Mouse (Mus musculus): ENCODE measurements around the gene Tmem100. TPM values are rescaled to one million over a fixed set of nuclear protein-coding genes. Genes with fewer than 3 reads are reported as not detected.

The Tmem100 gene
- polyA plus RNA-seq, 1 experiment from 2014 or later: 1.2 TPM

- Histone ChIP-seq H3K4me1 (ENCODE audit: insufficient read depth) (no peaks in the 10 kb centered on the region), H3K9ac (replicated peaks) (no peak overlapping the region), H3K36me3 (replicated peaks; ENCODE audit: insufficient read depth, low read length) (no peaks in the 10 kb centered on the region), H3K27ac (ENCODE audit: low read depth) (no peak overlapping the region), H3K4me2 (ENCODE audit: low read depth, low read length) (no peak overlapping the region), H3K4me3 (ENCODE audit: low read depth, low read length) (no peak overlapping the region), H3K27me3 (ENCODE audit: insufficient read depth, low read length) (no peaks in the 10 kb centered on the region), H3K9me3 (ENCODE audit: low read length) (peaks cover 4% of the 10 kb centered on the region)
- no peak for DNase-seq
- TF ChIP-seq CTCF (IDR thresholded peaks at IDR 0.05; ENCODE audit: low read depth) (no peak), EP300 (IDR thresholded peaks at IDR 0.05; ENCODE audit: low read depth) (no peak)
- ATAC-seq: no peak
- WGBS (ENCODE audit: insufficient replicate concordance): 64% methylated on average over 2 of the region's 2 CpGs
Observed at GRCm38 (mm10) chr11:90057070-90057469, 26.9 kb downstream of the Tmem100 start.

GRCm38 (mm10) chr11:90059241-90059640 lies 29.1 kb downstream of the Tmem100 start:
- no peak for TF ChIP-seq EP300 (IDR thresholded peaks at IDR 0.05; ENCODE audit: low read depth)
- no peak for TF ChIP-seq CTCF (IDR thresholded peaks at IDR 0.05; ENCODE audit: low read depth)
- H3K4me3 ChIP-seq (ENCODE audit: low read depth, low read length): no peak overlapping the region
- no peaks in the 10 kb centered on the region for H3K36me3 ChIP-seq (replicated peaks; ENCODE audit: insufficient read depth, low read length)
- no peaks in the 10 kb centered on the region for H3K27me3 ChIP-seq (ENCODE audit: insufficient read depth, low read length)
- H3K9me3 ChIP-seq (ENCODE audit: low read length): peaks cover 4% of the 10 kb centered on the region
- ATAC-seq: no peak
- no peak for DNase-seq
- no peaks in the 10 kb centered on the region for H3K4me1 ChIP-seq (ENCODE audit: insufficient read depth)
- H3K4me2 ChIP-seq (ENCODE audit: low read depth, low read length): no peak overlapping the region
- H3K27ac ChIP-seq (ENCODE audit: low read depth): no peak overlapping the region
- no peak overlapping the region for H3K9ac ChIP-seq (replicated peaks)

GRCm38 (mm10) chr11:90062657-90063056 lies 32.5 kb downstream of the Tmem100 start:
- H3K4me3 ChIP-seq (ENCODE audit: low read depth, low read length): no peak overlapping the region
- no peaks in the 10 kb centered on the region for H3K27me3 ChIP-seq (ENCODE audit: insufficient read depth, low read length)
- H3K4me2 ChIP-seq (ENCODE audit: low read depth, low read length): no peak overlapping the region
- no peaks in the 10 kb centered on the region for H3K4me1 ChIP-seq (ENCODE audit: insufficient read depth)
- ATAC-seq (no peak), DNase-seq (no peak)
- WGBS (ENCODE audit: insufficient replicate concordance): 63% methylated on average over 3 of the region's 3 CpGs
- peaks cover 4% of the 10 kb centered on the region for H3K9me3 ChIP-seq (ENCODE audit: low read length)
- H3K36me3 ChIP-seq (replicated peaks; ENCODE audit: insufficient read depth, low read length): no peaks in the 10 kb centered on the region
- TF ChIP-seq EP300 (IDR thresholded peaks at IDR 0.05; ENCODE audit: low read depth) (no peak), CTCF (IDR thresholded peaks at IDR 0.05; ENCODE audit: low read depth) (no peak)
- H3K9ac ChIP-seq (replicated peaks): no peak overlapping the region
- no peak overlapping the region for H3K27ac ChIP-seq (ENCODE audit: low read depth)

GRCm38 (mm10) chr11:90066405-90067250 lies 36.5 kb downstream of the Tmem100 start:
- no peak overlapping the region for H3K27ac ChIP-seq (ENCODE audit: low read depth)
- no peak for TF ChIP-seq EP300 (IDR thresholded peaks at IDR 0.05; ENCODE audit: low read depth)
- no peak for TF ChIP-seq CTCF (IDR thresholded peaks at IDR 0.05; ENCODE audit: low read depth)
- H3K27me3 ChIP-seq (ENCODE audit: insufficient read depth, low read length): no peaks in the 10 kb centered on the region
- WGBS (ENCODE audit: insufficient replicate concordance): 87% methylated on average over 23 of the region's 23 CpGs
- no peaks in the 10 kb centered on the region for H3K4me1 ChIP-seq (ENCODE audit: insufficient read depth)
- no peaks in the 10 kb centered on the region for H3K9me3 ChIP-seq (ENCODE audit: low read length)
- ATAC-seq (no peak), DNase-seq (no peak)
- H3K9ac ChIP-seq (replicated peaks): no peak overlapping the region
- no peak overlapping the region for H3K4me2 ChIP-seq (ENCODE audit: low read depth, low read length)
- no peaks in the 10 kb centered on the region for H3K36me3 ChIP-seq (replicated peaks; ENCODE audit: insufficient read depth, low read length)
- no peak overlapping the region for H3K4me3 ChIP-seq (ENCODE audit: low read depth, low read length)

GRCm38 (mm10) chr11:90071747-90072146 lies 41.6 kb downstream of the Tmem100 start:
- Histone ChIP-seq H3K36me3 (replicated peaks; ENCODE audit: insufficient read depth, low read length) (no peaks in the 10 kb centered on the region), H3K4me3 (ENCODE audit: low read depth, low read length) (no peak overlapping the region), H3K4me2 (ENCODE audit: low read depth, low read length) (no peak overlapping the region; the same call in 1 of the 2 replicates), H3K27ac (ENCODE audit: low read depth) (no peak overlapping the region), H3K9ac (replicated peaks) (no peak overlapping the region), H3K9me3 (ENCODE audit: low read length) (no peaks in the 10 kb centered on the region), H3K27me3 (ENCODE audit: insufficient read depth, low read length) (no peaks in the 10 kb centered on the region), H3K4me1 (ENCODE audit: insufficient read depth) (no peaks in the 10 kb centered on the region)
- peak; percentile 69 for DNase-seq
- no peak for TF ChIP-seq CTCF (IDR thresholded peaks at IDR 0.05; ENCODE audit: low read depth)
- no peak for TF ChIP-seq EP300 (IDR thresholded peaks at IDR 0.05; ENCODE audit: low read depth)
- ATAC-seq: peak; percentile 85
- 39% methylated on average over 9 of the region's 9 CpGs for WGBS (ENCODE audit: insufficient replicate concordance)

- H3K9ac ChIP-seq (replicated peaks): no peak overlapping the region
- no peak overlapping the region for H3K4me2 ChIP-seq (ENCODE audit: low read depth, low read length)
- H3K4me3 ChIP-seq (ENCODE audit: low read depth, low read length): no peak overlapping the region
- H3K9me3 ChIP-seq (ENCODE audit: low read length): no peaks in the 10 kb centered on the region
- no peak for ATAC-seq
- H3K36me3 ChIP-seq (replicated peaks; ENCODE audit: insufficient read depth, low read length): no peaks in the 10 kb centered on the region
- H3K4me1 ChIP-seq (ENCODE audit: insufficient read depth): no peaks in the 10 kb centered on the region
- no peak overlapping the region for H3K27ac ChIP-seq (ENCODE audit: low read depth)
- TF ChIP-seq EP300 (IDR thresholded peaks at IDR 0.05; ENCODE audit: low read depth) (no peak), CTCF (IDR thresholded peaks at IDR 0.05; ENCODE audit: low read depth) (no peak)
- H3K27me3 ChIP-seq (ENCODE audit: insufficient read depth, low read length): no peaks in the 10 kb centered on the region
- WGBS (ENCODE audit: insufficient replicate concordance): 55% methylated on average over 5 of the region's 5 CpGs
- no peak for DNase-seq
Observed at GRCm38 (mm10) chr11:90073201-90073600, 43.1 kb downstream of the Tmem100 start.

Data from liver, postnatal 0 days (tissue).